Mouse (Mus musculus) megakaryocyte, embryonic 14.5 days (primary cell): ENCODE measurements around the gene Ppt2. TPM values are rescaled to one million over a fixed set of nuclear protein-coding genes. Genes with fewer than 3 reads are reported as not detected.

Experiments used
- H3K27me3 ChIP-seq: replicated peaks from 2 replicates; pipeline ENCODE3; 2012; ENCODE audit warnings: inconsistent platforms
- H3K36me3 ChIP-seq: replicated peaks from 2 replicates; pipeline ENCODE3; 2012; ENCODE audit warnings: low read length, inconsistent platforms, mixed read lengths
- H3K4me1 ChIP-seq: 2 replicates; pipeline ENCODE4 v1.6.1; 2012; ENCODE audit warnings: inconsistent platforms
- H3K4me3 ChIP-seq: replicated peaks from 2 replicates; pipeline ENCODE3; 2012; ENCODE audit warnings: moderate library complexity, mild to moderate bottlenecking, inconsistent platforms
- H3K9me3 ChIP-seq: 2 replicates; pipeline ENCODE4 v1.6.1; 2012; ENCODE audit warnings: inconsistent platforms
- FLI1 ChIP-seq: IDR thresholded peaks from 2 replicates; pipeline ENCODE4 v1.6.1; 2012; ENCODE audit warnings: low read length, inconsistent platforms, mixed read lengths
- GATA1 ChIP-seq: IDR thresholded peaks from 3 replicates; pipeline ENCODE4 v1.6.1; 2012; ENCODE audit warnings: mixed read lengths, low read length, inconsistent platforms, borderline replicate concordance
- polyA plus RNA-seq: library from polyadenylated mRNA; stranded (reverse); fragments of >175 nt; gene quantifications from 2 replicates; pipeline ENCODE4 v1.2.3, GENCODE M21; 2012; ENCODE audit warnings: low replicate concordance; ENCODE audit not compliant: insufficient read depth

Ppt2 gene
- polyA plus RNA-seq, 1 experiment: 74.9 TPM

DNA sequence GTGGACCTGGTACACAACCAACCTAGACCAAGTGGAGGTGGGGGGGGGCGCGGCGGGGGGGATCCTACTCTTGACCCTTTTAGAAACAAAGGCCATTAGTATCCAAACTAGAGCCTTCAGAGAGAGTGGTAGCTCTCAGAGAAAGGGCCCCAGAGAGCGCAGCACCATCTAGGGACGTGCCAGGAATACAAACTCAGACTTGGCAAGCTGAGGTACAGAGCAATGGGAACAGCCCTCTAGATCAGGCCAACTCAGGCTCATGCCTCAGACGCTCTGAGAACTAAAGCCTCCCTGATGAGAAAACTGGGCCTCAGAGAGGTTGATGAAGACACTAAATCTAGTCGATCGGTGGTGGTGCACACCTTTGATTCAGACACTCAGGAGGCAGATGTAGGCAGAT is 43.2 kb downstream of the Ppt2 start:
- Histone ChIP-seq H3K36me3 (no peaks in the 10 kb centered on the region), H3K9me3 (no peaks in the 10 kb centered on the region), H3K4me1 (peaks cover 34% of the 10 kb centered on the region), H3K27me3 (peaks cover 40% of the 10 kb centered on the region), H3K4me3 (no peak overlapping the region)
- TF ChIP-seq FLI1: no peak
- no peak for TF ChIP-seq GATA1

GRCm38 (mm10) chr17:34583819-34584218 is 44.5 kb downstream of the Ppt2 start:
- Histone ChIP-seq H3K27me3 (peaks cover 44% of the 10 kb centered on the region), H3K9me3 (no peaks in the 10 kb centered on the region), H3K36me3 (no peaks in the 10 kb centered on the region), H3K4me3 (no peak overlapping the region), H3K4me1 (peaks cover 21% of the 10 kb centered on the region)
- TF ChIP-seq GATA1 (no peak), FLI1 (no peak)

GRCm38 (mm10) chr17:34583397-34583796 is 44.9 kb downstream of the Ppt2 start:
- TF ChIP-seq GATA1 (no peak), FLI1 (no peak)
- peaks cover 17% of the 10 kb centered on the region for H3K4me1 ChIP-seq
- H3K27me3 ChIP-seq: peaks cover 44% of the 10 kb centered on the region
- H3K36me3 ChIP-seq: no peaks in the 10 kb centered on the region
- no peaks in the 10 kb centered on the region for H3K9me3 ChIP-seq
- no peak overlapping the region for H3K4me3 ChIP-seq

DNA sequence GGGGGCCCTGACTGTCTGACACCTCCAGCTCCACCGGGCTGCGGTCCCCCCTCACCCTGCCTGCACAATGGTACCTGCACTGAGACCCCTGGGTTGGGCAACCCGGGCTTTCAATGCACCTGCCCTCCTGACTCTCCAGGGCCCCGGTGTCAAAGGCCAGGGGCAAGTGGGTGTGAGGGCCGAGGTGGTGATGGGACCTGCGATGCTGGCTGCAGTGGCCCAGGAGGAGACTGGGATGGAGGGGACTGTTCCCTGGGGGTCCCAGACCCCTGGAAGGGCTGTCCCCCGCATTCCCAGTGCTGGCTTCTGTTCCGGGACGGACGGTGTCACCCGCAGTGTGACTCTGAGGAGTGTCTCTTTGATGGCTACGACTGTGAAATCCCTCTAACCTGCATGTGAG is 45.8 kb downstream of the Ppt2 start:
- no peaks in the 10 kb centered on the region for H3K9me3 ChIP-seq
- peaks cover 47% of the 10 kb centered on the region for H3K27me3 ChIP-seq
- H3K4me1 ChIP-seq: peaks cover 10% of the 10 kb centered on the region
- no peak for TF ChIP-seq FLI1
- no peak for TF ChIP-seq GATA1
- no peak overlapping the region for H3K4me3 ChIP-seq
- no peaks in the 10 kb centered on the region for H3K36me3 ChIP-seq

- H3K9me3 ChIP-seq: no peaks in the 10 kb centered on the region
- H3K36me3 ChIP-seq: no peaks in the 10 kb centered on the region
- no peaks in the 10 kb centered on the region for H3K4me1 ChIP-seq
- no peak for TF ChIP-seq GATA1
- no peak for TF ChIP-seq FLI1
- peaks cover 54% of the 10 kb centered on the region for H3K27me3 ChIP-seq
- no peak overlapping the region for H3K4me3 ChIP-seq
Measured at GRCm38 (mm10) chr17:34578070-34578469, 50.2 kb downstream of the Ppt2 start.

GRCm38 (mm10) chr17:34576577-34576976 is 51.7 kb downstream of the Ppt2 start:
- Histone ChIP-seq H3K36me3 (no peaks in the 10 kb centered on the region), H3K4me1 (no peaks in the 10 kb centered on the region), H3K27me3 (peaks cover 47% of the 10 kb centered on the region), H3K9me3 (peaks cover 8% of the 10 kb centered on the region; the same call in 1 of the 2 replicates), H3K4me3 (no peak overlapping the region)
- TF ChIP-seq FLI1 (no peak), GATA1 (no peak)

DNA sequence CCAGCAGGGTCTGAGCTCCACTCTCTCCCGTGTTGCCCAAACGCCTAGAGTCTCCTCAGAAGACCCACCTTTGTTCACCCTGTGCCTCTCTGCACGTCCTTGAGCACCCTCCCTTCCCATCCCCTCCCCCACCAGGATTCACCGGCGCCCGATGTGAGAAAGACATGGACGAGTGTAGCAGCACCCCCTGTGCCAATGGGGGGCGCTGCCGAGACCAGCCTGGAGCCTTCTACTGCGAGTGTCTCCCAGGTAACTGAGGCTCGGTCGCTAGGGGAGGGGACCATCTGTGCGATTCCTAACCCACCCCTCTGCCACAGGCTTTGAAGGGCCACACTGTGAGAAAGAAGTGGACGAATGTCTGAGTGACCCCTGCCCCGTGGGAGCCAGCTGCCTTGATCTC is 55.9 kb downstream of the Ppt2 start:
- H3K36me3 ChIP-seq: no peaks in the 10 kb centered on the region
- H3K4me3 ChIP-seq: no peak overlapping the region
- TF ChIP-seq GATA1 (no peak), FLI1 (no peak)
- peaks cover 58% of the 10 kb centered on the region for H3K27me3 ChIP-seq
- H3K4me1 ChIP-seq: peaks cover 3% of the 10 kb centered on the region; the same call in 1 of the 2 replicates
- H3K9me3 ChIP-seq: peaks cover 8% of the 10 kb centered on the region; the same call in 1 of the 2 replicates

DNA sequence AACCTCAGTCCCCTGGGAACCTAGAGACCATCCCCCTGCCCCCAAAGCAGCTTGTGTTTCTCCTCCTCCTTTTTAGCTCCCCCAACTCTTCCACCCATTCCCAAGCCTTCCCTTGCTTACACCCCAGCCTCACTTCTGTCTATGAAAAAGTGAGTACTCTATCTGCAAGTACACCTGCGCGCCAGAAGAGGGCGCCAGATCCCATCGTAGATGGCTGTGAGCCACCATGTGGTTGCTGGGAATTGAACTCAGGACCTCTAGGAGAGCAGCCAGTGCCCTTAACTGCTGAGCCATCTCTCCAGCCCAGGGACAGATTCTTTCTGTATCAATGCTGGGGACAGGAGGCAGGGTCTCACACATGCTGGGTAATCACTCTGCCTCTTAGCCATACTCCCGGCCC is 56.4 kb downstream of the Ppt2 start:
- H3K9me3 ChIP-seq: peaks cover 8% of the 10 kb centered on the region; the same call in 1 of the 2 replicates
- TF ChIP-seq FLI1: no peak
- no peak for TF ChIP-seq GATA1
- no peaks in the 10 kb centered on the region for H3K36me3 ChIP-seq
- H3K4me3 ChIP-seq: no peak overlapping the region
- H3K27me3 ChIP-seq: peaks cover 63% of the 10 kb centered on the region
- peaks cover 3% of the 10 kb centered on the region; the same call in 1 of the 2 replicates for H3K4me1 ChIP-seq

- Histone ChIP-seq H3K27me3 (peaks cover 71% of the 10 kb centered on the region), H3K4me1 (peaks cover 3% of the 10 kb centered on the region; the same call in 1 of the 2 replicates), H3K9me3 (peaks cover 14% of the 10 kb centered on the region), H3K4me3 (no peak overlapping the region), H3K36me3 (no peaks in the 10 kb centered on the region)
- TF ChIP-seq FLI1: no peak
- no peak for TF ChIP-seq GATA1
Measured at GRCm38 (mm10) chr17:34569919-34570318, 58.4 kb downstream of the Ppt2 start.

DNA sequence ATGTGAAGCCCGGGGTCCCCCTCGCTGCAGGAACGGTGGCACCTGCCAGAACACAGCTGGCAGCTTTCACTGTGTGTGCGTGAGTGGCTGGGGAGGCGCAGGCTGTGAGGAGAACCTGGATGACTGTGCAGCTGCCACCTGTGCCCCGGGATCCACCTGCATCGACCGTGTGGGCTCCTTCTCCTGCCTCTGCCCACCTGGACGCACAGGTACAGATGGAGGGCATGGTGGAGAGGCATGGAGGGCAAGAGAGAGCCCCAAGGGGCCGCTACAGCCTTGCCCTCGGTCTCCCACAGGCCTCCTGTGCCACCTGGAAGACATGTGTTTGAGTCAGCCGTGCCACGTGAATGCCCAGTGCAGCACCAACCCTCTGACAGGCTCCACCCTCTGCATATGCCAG is 59.9 kb downstream of the Ppt2 start:
- Histone ChIP-seq H3K4me1 (peaks cover 11% of the 10 kb centered on the region), H3K27me3 (peaks cover 70% of the 10 kb centered on the region), H3K9me3 (peaks cover 14% of the 10 kb centered on the region), H3K36me3 (no peaks in the 10 kb centered on the region), H3K4me3 (peak overlapping the region; percentile 31)
- TF ChIP-seq FLI1 (no peak), GATA1 (no peak)

- Histone ChIP-seq H3K4me3 (no peak overlapping the region), H3K36me3 (no peaks in the 10 kb centered on the region), H3K9me3 (peaks cover 13% of the 10 kb centered on the region), H3K27me3 (peaks cover 72% of the 10 kb centered on the region), H3K4me1 (peaks cover 11% of the 10 kb centered on the region)
- TF ChIP-seq GATA1 (no peak), FLI1 (no peak)
Measured at GRCm38 (mm10) chr17:34567311-34567710, 61.0 kb downstream of the Ppt2 start.

Other genes with a start within 250 kb of the Ppt2 start
- gene BC051142, start 229.7 kb downstream of the Ppt2 start, polyA plus RNA-seq: not detected in 2 replicates
- gene Btnl4, start 151.2 kb downstream of the Ppt2 start, polyA plus RNA-seq: not detected in 2 replicates
- gene Btnl6, start 111.2 kb downstream of the Ppt2 start, polyA plus RNA-seq: not detected in 2 replicates
- gene Notch4, start 64.2 kb downstream of the Ppt2 start, polyA plus RNA-seq: 0.43 TPM in 1 of 2 replicates, not detected in the other
- gene Gpsm3, start 38.7 kb downstream of the Ppt2 start, polyA plus RNA-seq: 402 and 833 TPM in 2 replicates
- gene Pbx2, start 37.2 kb downstream of the Ppt2 start, polyA plus RNA-seq: 108 and 181 TPM in 2 replicates
- gene Ager, start 30.6 kb downstream of the Ppt2 start, polyA plus RNA-seq: 32.8 and 44.2 TPM in 2 replicates
- 37.8 and 101 TPM in 2 replicates for gene Rnf5, start 24.8 kb downstream of the Ppt2 start, polyA plus RNA-seq
- 165 and 309 TPM in 2 replicates for gene Agpat1, start 24.2 kb downstream of the Ppt2 start, polyA plus RNA-seq
- gene Egfl8, start 12.5 kb downstream of the Ppt2 start, polyA plus RNA-seq: 1.9 TPM in 1 of 2 replicates, not detected in the other
- gene Prrt1, start 1.0 kb upstream of the Ppt2 start, polyA plus RNA-seq: not detected in 2 replicates
- 6.1 and 22.5 TPM in 2 replicates for gene Fkbpl, start 16.3 kb upstream of the Ppt2 start, polyA plus RNA-seq
- 192 and 427 TPM in 2 replicates for gene Atf6b, start 18.6 kb upstream of the Ppt2 start, polyA plus RNA-seq
- 0.03 TPM in 1 of 2 replicates, not detected in the other for gene Tnxb, start 42.0 kb upstream of the Ppt2 start, polyA plus RNA-seq
- 0.06 TPM in 1 of 2 replicates, not detected in the other for gene C4b, start 115.4 kb upstream of the Ppt2 start, polyA plus RNA-seq
- not detected in 2 replicates for gene Cyp21a1, start 176.1 kb upstream of the Ppt2 start, polyA plus RNA-seq
- gene Stk19, start 208.4 kb upstream of the Ppt2 start, polyA plus RNA-seq: 44.3 and 85.0 TPM in 2 replicates
- gene Dxo, start 208.5 kb upstream of the Ppt2 start, polyA plus RNA-seq: 61.9 and 137 TPM in 2 replicates
- 25.1 and 27.6 TPM in 2 replicates for gene Skiv2l, start 221.7 kb upstream of the Ppt2 start, polyA plus RNA-seq
- 67.5 and 220 TPM in 2 replicates for gene Nelfe, start 221.9 kb upstream of the Ppt2 start, polyA plus RNA-seq
- 0.54 TPM in 1 of 2 replicates, not detected in the other for gene Cfb, start 234.0 kb upstream of the Ppt2 start, polyA plus RNA-seq